Mouse (Mus musculus) urinary bladder, postnatal 10 days (tissue): ENCODE data around the gene Tnnc1.

Experiments used
- DNase-seq: peaks from one replicate; pipeline ENCODE4 v3.0.0; 2022; ENCODE audit warnings: low spot score

The Tnnc1 gene

GRCm38 (mm10) chr14:31214684-31215083, 6.6 kb downstream of the Tnnc1 start:
- no peak for DNase-seq

DNA sequence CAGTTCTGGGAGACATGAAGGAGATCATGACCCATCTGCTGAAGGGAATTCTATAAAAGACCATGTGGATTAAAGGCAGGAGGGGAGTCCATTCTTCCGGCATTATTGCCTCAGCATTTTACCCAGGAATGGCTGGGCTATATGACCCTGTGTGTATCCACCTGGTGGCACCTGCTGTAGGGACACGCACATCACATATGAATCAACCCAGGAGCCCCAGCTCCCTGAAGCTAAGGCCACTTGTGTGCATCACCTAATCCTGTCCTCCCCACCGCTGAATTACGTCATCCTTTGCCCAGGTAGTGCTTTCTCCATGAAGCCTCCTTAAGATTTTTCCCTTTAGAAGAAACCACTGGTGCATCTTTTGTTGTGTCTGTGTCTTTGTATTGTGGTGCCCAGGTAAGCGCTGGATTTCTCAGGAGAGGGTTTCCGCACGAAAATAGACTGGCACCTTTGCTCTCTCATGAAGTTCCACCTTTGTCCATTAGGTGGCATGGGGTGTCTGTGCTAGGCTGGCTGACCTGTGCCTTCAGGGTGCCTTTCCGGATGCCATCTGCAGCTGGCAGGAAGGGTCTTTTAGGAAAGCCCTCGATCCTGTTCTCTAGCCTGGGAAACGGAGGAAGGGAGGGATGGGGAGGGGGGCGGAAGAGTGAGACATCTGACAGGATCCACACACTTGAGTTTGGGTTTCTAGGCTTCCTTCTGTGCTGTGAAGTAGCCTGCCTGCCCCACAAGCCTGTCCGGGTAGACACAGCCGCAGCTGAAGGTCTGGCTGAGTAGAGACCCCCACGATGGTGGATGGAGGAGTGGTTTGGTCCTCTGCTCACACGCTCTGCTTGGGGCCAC, 7.3 kb downstream of the Tnnc1 start:
- DNase-seq, result no peak

DNA sequence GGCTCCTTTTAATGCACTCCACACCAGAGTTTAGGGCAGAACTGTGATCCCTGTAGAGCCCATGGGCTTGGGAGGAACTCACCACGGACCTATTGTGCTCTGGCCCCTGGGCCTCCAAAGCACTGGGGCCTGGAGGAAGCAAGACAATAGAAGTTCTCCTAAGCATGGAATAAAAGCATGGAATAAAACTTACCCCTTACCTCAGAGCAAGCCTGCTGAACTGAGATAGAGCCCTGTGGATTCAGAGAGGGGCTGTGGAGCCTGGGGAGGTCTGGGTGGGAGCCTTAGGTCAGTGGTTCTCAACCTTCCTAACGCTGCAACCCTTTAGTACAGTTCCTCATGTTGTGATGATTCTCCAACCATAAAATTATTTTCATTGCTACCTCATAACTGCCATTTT, 8.7 kb downstream of the Tnnc1 start, which contains the start of gene Nisch:
TSS of gene Nisch (minus strand) at position 101 of the 400 bp plus-strand sequence.
- DNase-seq, result no peak

GRCm38 (mm10) chr14:31217666-31218065, 9.6 kb downstream of the Tnnc1 start, which contains the start of gene Sema3g:
Gene Sema3g, plus strand, starts transcription at chr14:31217860.
- no peak for DNase-seq

DNA sequence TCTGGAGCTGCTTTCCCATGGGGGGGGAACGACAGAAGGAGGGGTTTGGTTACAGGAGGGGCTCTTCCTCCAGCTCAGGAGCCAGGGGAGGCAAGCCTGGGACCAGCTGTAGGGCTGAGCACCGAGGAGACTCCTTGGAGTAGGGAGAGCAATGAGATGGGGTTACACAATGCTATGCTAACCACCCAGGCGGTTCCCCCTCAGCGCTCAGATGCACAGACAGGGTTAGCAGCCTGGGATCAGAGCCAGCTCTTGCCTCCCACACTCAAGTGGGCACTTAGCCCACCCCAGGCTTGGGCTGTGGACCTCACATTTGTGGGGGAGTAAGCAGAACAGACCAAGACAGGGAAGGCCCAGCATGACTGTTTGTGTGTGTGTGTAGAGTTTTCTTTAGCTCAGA, 18.9 kb downstream of the Tnnc1 start:
- DNase-seq, result no peak

DNA sequence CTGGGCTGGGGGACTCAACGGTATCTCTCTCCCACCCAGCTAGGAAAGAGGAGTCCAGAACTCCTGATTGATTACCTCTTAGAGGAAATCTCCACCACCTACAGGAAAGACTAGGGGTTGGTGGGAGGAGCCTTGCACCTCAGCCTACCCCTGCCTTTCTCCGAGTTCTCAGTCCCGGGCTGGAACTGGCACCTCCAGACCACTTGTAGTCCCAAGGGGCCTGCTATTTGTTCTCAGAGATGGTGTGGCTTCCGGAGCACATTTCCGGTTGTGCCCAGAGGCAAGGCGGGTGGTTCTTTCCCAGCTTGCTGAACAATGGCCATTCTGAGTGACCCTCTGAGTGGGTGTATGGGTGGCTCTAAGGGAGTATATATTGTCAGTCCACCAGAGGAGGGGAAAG, 20.1 kb downstream of the Tnnc1 start:
- no peak for DNase-seq

GRCm38 (mm10) chr14:31230442-31230841, 22.3 kb downstream of the Tnnc1 start:
- no peak for DNase-seq

DNA sequence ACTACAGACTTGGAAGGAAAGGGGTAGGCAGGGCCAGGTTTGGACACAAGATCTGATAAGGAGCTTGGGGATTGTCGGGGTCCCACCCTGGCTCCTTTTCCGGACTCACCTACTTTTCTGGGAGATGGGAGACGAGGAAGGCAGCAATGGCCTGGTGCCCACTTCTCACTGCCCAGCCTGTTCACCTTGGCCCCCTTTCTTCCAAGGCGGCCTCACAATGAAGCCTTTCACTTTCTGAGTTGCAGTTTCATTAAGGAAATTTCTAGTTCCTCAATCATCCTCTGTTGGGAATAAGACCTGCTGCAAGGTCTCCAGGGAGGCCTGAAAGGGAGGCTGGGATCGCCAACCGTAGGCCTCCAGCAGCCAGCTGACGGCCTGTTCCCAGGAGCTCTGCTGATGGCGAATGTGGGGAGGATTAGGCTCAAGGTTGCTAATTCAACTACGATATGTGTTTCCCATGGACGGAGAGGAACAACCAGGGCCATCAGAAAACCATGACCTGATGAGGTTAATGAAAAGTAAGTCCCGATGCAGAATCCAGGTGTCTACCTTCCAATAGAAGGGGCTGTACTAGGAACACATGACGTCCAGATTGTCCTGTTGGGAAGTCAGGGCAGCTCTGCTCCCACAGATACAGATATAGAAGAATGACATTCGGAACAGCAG, 24.4 kb downstream of the Tnnc1 start:
- no peak for DNase-seq

- no peak for DNase-seq
Measured at GRCm38 (mm10) chr14:31233070-31233995, 25.2 kb downstream of the Tnnc1 start.

GRCm38 (mm10) chr14:31233996-31234591, 26.0 kb downstream of the Tnnc1 start:
- DNase-seq, result no peak

DNA sequence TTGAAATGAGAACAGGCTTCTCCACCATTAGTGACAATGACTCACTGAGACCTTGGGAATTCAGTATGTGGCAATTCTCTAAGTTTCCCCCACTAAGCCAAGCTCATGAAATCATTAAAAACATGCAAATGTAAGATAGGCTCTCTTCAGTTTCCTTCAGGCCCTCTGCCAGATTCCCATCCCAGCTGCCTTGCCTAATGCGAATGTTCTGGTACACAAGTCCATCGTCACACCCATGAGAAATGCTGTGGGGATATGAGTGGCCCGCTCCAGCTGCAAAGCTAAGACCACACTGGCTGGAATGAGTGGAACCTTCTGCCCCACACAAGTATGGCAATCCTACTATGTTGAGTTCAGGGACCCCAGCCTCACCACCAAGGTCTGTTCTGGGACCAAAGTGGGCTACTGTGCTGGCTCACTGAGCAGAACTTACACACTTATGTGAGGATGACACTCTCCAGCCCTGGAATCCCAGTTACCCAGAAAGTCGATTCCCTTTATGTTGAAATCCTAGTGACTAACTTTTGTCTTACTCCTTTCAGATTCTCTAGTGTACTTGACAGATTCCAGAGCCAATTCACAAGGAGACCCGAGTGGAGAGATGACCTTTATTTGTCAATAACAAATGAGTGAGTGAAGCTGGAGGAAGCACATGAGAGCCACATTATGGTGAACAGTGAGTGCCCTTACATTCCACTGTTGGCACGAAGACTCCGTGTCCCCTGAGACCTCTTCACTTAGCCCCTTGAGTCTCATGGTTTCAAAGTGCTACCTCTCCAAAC, 29.2 kb downstream of the Tnnc1 start:
- DNase-seq, result no peak

DNA sequence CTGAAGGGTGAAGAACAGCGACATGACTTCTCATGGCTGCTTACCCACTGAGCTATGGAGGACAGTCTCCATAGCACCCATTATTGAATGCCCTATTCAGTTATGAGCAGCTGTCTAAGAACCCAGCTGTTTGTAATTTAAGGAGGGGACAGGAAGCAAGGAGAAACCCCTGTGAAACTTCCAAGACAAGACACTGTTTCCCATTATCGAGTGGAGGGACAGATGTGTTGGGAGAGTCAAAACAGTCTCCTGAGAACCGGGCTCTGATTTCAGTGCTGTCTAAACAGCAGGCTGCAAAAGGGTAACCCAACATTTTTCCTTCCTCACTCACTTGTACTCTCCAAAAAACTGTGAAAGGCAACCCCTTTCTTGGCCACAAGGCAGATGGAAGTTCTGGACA, 32.4 kb downstream of the Tnnc1 start:
- DNase-seq, result no peak

- no peak for DNase-seq
Measured at GRCm38 (mm10) chr14:31244777-31245176, 36.7 kb downstream of the Tnnc1 start.

GRCm38 (mm10) chr14:31245946-31246345, 37.8 kb downstream of the Tnnc1 start:
- DNase-seq, result no peak

DNA sequence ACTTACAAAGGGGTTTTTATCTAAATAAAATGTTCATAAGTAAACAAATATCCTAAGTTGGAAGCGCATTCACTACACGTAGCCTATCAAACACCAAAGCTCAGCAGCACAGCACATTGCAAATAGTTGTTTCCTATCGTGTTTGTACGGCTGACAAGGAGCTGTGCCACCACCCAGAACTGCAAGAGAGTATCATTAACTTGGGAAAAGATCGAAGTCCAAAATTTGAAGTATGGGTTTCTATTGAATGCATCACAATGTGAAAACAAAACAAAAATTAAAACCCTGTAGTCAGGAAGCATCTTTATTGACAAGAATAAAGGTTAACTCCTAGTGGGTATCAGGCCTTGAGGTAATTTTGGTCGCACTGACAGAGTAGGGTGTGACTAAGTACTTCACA, 40.3 kb downstream of the Tnnc1 start:
- no peak for DNase-seq

DNA sequence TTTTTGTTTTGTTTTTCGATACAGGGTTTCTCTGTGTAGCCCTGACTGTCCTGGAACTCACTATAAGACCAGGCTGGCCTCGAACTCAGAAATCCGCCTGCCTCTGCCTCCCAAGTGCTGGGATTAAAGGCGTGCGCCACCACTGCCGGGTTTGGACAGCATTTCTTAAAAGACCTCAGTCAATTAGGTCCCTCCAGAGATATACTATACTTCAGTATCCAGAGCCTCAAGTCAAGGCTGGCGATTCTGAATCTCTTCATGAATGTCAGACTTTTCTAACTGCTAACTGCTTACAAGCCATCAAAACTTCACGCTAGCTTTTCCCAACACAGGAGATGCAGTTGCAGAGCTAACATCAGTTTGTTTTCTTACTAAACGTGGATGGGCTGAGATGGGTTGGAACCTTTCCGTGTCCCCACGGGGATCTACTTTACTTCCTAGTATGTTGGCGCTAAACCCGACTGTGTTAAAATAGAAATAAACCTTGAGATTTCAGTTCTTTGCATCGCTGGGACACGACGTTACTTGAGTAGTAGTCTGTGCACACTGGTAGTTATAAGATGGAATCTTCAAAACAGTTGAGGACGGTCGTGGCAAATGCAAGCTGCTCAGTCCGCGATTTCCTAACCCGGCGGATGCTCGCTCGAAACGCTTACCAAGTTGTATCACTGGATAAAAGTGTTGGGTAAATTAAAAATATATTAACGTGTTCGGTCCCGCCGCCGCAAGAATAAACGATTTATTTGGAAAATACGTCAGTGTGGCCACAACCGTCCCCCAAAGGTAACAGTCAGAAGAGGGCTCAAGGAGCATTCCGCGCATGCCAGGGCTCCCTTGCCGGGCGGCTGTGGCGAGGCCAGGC, 42.3 kb downstream of the Tnnc1 start:
- DNase-seq, result no peak

DNA sequence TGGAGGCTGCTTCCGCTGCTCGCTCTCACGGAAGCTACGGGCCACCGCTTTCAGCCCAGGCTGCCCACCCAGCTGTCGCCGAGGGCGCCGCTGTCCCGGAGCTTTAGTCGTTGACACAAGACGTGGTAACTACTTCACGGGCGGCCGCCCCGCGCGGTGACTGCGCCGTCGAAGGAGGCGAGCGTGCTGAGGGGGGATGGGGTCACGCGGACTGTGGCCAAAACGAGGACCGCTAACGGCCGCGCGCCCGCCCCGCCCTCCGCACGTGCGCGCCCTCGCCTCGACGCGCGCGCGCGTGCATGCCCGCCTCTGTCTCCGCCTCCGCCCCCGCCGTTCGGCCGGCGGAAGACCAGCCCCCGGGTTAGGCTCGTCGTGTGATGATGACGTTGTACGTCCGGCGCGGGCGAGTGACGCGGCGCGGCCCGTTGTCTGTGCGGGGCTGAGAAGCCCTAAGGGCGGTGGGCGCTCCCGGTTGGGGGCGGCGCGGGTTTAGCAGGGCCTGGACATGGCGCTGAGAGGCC, 43.0 kb downstream of the Tnnc1 start, which contains the start of the genes Phf7 and Bap1:
TSS of gene Phf7 (minus strand) at position 234 of the 521 bp plus-strand sequence.
TSS of gene Bap1 (plus strand) at position 367 of the 521 bp plus-strand sequence.
- DNase-seq, result peak; percentile 89

GRCm38 (mm10) chr14:31251626-31252025, 43.5 kb downstream of the Tnnc1 start:
- no peak for DNase-seq

- DNase-seq, result no peak
Measured at GRCm38 (mm10) chr14:31252091-31252490, 44.0 kb downstream of the Tnnc1 start.
